Mouse (Mus musculus) kidney, adult 9 months (tissue): ENCODE results near the gene Prex1.

Experiments used
- DNase-seq: peaks from one replicate; pipeline ENCODE4 v3.0.0; 2022

Prex1 gene

DNA sequence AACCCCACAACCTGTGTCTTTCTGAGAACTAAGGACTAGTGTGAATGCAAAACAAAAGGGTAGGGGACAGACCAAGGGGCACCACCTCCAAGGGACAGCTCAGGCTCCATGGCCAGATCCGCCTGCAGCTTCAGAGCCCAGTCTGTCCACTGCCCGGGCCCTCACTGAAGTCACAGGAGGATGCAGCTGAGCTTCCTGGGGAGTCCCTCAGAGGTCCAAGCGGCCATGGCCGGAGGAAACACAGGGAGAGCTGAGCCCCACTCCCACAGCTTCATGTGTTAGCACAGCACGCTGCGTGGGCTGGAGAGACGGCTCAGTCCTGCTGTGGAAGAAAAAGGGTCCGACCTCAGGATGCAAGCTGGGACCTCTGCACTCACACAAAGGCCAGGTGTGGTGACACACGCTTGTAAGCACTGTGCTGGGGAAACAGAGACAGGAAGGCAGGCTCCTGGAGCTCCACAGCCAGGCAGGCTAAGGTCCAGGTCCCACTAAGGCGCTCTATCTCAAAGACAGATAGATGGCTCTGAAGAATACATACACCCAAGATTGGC is 81.9 kb downstream of the Prex1 start:
- no peak for DNase-seq

DNA sequence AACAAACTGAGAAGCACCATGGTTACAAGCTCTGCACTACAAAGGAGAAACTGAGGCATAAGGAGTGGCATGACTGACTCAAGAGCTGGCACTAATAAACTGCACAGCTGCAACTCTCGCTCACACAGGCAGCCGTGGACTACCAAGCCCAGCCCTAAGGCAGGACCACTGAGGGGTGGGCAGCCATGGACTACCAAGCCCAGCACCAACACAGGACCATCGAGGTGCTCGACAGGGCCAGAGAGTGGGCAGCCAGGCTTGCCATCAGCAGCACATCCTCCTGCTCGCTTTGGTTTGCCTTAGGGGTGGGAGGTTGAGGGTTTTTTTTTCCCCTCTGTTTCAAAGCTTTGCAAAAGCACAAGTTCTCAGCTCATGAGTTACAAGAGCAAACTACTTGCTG is 82.4 kb downstream of the Prex1 start:
- no peak for DNase-seq

GRCm38 (mm10) chr2:166629941-166630674 is 83.5 kb downstream of the Prex1 start:
- DNase-seq = peak; percentile 33

DNA sequence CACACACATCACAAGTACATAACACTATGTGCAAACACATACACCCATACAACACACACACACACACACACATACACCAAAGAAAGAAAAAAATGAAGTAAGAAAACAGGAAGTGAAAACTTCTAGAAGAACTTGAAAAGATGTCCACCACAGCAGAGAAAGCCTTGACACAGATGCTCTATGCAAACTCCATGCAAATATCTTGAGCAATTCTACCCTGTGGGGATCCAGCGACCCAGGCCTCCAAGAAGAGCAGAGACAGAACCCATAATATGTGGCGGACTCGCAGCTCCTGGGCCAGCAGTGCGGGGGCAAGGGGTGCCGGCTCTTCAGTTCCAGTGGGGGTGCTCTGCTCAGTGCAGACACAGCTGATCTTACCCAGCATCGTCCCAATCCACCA is 86.1 kb downstream of the Prex1 start:
- no peak for DNase-seq

DNA sequence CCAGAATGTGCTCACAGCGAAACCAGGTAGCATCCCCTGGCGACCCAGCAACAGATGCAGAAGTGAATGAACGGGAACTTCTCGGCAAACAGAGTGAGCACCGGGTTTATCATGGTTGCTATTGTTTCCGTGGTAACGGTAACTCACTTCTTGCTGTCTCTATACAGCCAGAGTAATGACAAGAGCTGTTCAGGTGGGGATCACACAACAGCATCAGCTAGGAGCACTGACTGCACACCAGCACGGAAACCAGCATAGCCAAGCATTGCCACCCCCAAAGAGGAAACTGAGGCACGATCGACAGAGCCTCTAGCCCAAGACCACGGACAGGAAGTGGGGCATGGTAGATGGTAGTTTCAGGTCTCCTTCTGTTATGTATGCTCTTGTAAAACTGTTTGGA is 88.4 kb downstream of the Prex1 start:
- DNase-seq = no peak

DNA sequence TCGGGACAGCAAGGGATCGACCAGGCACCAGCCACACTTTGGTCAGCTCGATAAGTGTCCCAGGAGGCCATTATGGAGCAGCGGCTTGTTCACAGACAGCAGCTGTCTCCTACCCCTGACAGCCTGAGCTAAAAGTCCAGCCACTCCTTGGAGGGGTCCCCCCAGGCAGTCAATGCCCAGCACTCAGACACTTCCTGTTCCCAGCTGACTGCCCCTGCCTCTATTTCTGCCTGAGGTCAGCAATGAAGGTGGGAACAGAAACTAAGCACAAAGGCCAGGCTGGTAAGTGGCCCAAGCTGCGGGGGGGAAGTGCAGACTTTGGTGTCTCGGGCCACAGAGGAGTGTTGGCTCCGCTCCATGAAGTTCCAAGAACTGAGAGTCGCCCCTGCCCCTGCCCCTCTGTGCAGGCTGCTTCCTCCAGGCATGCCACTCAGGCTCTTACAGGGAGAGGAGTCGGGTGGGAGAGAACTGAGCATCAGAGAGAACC is 90.5 kb downstream of the Prex1 start:
- DNase-seq = peak; percentile 41

DNA sequence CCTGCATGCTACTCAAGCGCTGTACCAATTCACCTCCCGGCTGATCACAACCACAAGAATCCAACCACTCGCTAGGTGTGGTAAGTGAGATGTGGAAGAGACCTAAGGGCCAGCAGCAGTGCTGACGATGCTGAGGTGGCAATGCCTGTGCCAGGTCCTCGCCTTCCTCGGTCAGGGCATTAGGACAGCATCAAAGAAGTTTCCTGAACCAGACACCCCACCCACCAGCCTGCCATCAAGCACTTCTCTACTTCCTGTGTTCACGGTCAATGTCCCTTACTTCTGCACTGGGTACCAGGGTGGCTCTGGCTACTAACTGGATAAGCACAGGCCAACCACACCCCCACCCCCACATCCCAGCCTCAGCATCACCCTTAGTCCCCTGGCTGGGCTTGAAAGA is 91.0 kb downstream of the Prex1 start:
- no peak for DNase-seq

- no peak for DNase-seq
Observed at GRCm38 (mm10) chr2:166622079-166622478, 91.6 kb downstream of the Prex1 start.

DNA sequence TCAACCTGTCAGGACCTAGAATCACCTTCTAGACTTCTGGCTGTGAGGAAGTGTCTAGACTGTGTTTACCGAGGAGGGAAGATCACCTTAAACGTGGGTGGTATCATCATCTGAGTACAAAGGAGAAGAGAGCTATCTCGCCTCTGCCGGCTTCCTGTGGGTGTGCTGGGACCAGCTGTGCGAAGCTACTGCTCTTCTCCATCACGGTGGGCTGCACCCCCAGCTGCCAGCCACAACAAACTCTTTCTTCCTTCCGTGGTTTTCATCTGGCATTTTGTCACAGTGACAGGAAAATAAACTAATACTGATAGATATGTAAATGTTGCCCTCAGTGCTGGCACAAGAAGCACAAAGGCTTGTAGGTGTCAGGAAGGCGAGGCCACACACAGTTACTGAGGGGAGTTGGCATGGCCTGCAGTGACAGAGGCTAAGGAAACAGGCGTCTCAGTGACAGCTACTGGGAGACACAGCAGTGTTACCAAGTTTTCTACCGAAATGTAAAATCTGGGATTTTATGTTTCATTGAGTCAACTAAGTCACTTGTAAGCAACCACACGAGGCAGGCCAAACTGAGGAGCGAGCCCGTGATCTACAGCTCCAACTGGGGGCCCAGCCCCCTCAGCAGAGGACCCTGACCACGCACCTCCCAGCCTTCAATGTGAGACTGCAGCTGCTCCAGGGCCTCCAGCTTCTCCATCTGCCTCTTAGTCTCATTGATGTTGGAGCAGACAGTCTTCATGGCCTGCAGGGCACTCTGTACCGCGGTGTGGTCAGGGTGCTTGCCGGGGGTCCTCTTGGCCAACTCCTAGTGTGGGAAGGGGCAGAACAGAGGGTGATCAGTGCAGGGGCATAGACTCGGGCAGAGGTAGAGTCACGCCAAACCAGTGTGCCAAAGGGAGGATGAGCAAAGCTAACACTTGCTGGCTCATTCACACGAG is 92.8 kb downstream of the Prex1 start:
- no peak for DNase-seq

DNA sequence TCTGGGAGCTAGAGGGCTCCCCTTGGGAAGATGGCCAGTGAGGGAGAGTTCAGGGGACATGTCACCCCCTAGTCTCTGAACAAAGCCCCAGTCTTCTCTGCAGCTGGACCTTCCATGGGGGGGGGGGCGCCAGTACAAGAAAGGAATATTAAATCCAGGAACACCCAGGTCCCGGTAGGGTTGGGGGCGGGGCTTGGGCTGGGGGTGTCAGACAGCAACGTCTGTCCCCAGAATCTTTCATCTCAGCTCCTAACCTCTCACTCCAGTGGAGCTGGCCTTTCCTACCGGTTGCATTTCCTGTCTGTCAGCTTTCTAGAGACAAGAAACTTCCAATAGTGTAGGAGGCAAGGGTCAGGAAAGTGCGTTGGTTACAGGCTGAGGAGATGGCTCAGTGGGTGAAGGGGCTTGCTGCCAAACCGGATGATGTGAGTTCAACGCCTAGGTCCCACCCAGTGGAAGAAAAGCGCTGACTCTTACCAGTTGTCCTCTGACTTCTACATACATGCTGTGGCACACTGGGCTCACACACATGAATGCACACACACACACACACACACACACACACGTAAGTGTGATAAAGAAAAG is 93.6 kb downstream of the Prex1 start:
- DNase-seq = no peak

- no peak for DNase-seq
Observed at GRCm38 (mm10) chr2:166619270-166619669, 94.4 kb downstream of the Prex1 start.

DNA sequence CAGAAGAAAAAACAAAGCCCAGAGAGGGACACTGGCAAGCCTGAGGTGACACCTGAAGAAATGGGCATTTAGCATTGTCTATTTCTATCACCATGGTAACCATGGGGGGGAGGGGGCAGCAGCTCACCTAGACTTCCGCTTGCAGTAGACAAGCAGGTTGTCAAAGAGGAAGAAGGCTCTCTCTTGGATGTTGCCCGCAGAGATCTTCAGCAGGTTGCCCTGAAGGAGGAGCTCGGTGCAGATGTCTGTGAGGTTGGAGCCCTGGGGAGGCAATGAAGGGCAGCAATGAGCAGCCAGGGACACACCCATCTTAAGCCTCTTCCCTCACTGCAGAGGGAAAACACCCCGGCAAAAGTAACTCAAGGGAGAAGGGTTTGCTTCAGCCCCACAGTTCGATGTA is 95.9 kb downstream of the Prex1 start:
- no peak for DNase-seq

GRCm38 (mm10) chr2:166615338-166616075 is 98.1 kb downstream of the Prex1 start:
- no peak for DNase-seq

GRCm38 (mm10) chr2:166610271-166610670 is 103.4 kb downstream of the Prex1 start:
- no peak for DNase-seq

- DNase-seq = no peak
Observed at GRCm38 (mm10) chr2:166608509-166608908, 105.1 kb downstream of the Prex1 start.

GRCm38 (mm10) chr2:166606481-166607245 is 107.0 kb downstream of the Prex1 start:
- no peak for DNase-seq

DNA sequence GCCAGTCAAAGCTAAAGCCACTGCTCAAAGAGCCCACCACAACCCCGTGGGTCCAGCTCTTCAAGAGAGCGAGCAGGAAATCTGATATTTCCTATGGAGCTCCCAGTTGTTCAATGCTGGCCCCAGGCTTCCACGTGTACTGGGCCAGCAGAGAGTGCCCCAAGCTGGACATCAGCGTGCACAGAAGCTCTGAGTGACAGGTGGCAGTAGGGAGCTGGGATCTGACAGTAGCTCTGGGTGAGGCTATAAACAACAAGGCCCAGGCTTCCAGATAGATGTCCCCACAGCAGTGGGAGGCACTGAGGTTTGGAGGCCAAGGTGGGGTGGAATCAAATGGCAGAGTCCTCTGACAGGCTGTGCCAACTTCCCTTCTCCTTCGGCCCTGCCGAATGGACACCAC is 107.6 kb downstream of the Prex1 start:
- no peak for DNase-seq

DNA sequence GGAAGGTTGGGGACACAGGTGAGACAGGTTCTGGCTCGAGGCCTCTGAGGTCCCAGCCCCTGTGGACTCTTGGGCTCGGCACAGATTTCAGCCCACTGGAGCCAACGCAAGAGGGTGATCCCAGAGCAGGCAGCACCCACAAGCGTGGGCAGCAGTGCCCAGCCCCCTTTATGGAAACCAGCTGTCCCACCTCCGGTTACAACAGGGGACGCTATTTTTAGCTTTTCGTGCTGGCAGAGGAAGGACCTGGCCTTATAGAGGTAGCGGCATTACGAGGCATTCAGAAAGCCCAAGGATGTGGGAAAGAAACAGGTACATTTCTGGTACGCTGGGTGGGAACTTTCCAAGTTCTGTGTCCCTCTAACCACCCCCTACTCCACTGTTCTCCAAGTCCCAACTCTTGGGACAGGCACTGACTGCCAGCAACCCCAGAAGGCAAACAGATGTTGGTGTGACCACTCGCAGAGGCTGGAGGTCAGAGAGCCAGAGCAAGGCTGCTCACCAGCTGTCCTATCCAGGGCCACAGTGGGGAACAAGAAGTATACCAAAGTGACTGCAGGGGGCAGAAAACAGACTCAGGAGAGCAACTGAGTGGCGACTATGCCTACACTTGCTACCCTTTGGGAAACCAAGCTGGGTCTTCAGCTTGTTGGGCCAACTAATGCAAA is 108.3 kb downstream of the Prex1 start:
- no peak for DNase-seq

DNA sequence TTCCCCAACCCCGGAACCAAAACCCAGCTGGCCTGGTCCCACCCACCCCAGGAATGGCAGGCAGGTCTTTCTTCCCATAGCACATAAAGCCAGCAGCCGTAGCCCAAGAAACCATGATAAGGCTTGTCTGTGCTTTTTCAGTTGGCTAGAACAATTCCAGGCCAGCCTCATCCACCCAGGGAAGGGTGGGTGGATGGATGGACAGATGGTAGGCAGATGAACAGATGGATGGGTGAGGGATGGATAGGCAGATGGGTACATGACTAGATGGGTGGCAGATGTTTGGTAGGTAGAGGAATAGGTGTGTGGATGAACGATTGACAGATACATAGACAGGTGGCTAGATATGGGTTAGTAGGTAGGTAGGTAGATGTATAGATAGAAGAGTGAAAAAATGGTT is 110.7 kb downstream of the Prex1 start:
- DNase-seq = no peak

GRCm38 (mm10) chr2:166601420-166601819 is 112.2 kb downstream of the Prex1 start:
- no peak for DNase-seq
